12 mouse cellular contexts compared by ENCODE assay signal in the genomic region with DNA sequence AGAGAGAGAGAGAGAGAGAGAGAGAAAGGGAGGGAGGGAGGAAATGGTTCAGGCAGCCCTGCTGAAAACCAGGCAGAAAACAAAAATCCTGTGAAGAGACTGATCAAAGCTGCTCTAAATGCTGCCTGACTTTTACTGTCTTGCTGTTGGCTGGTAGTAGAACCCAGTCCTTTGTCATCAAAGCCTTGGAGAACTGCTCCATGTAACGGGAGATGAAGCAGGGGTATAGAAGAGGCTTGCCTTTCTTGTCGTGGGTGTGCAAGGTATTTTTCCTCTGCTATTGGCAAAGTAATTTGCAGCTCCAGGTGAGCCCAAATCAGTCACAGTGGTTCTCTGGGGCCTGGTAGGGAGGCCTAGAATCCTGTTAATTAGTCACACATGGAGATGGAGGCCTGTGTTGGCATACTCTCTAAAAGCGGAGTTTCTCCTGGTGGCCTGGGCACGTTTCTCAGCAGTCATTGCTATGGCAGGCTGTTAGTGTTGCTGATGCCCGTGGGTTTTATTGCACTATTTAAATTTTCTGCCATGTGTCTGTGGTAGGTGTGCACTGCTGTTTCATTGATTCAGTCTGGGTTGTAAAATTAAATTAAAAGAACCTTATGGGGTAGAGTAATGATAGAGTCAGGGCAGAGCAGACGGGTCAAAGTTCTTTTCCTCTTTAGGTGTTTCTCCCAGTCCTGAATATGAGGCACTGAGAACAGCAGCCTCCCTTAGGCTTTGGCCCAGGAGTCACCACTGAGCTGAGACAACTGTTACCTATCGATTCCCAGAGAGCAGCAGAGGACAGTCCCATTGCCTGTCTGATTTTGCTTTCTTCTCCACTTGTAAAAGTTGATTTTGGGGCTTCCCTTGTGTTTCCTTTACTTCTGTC.
DNase-seq lines count a peak whose midpoint lies in the region; ATAC-seq lines count a peak whose summit lies in the region.
"Had no signal": no experiment of that assay in that cellular context is flagged by ENCODE, and none has a peak within 500 bp of the region (broad histone marks: within the 10 kb centered on the region; RNA-seq: fewer than 3 reads in every experiment).

No protein-coding gene starts in this region.

- DNase-seq in forebrain, embryonic 14.5 days (ENCODE audit: low spot score), result peak; percentile 16
- no peak for DNase-seq in forebrain, embryonic 11.5 days (ENCODE audit: low spot score)
- DNase-seq in cerebellum, adult 11-12 months, result peak; percentile 30
- DNase-seq in hindlimb bud, embryonic 11.5 days (ENCODE audit: extremely low spot score, low read depth, low spot score), result peak; percentile 47
- DNase-seq in layer of hippocampus, postnatal 10 days (ENCODE audit: low spot score in 2 of 2), result peak; percentile 39
- DNase-seq in thymus, postnatal 14 days, result no peak
- DNase-seq in spleen, postnatal 14 days (ENCODE audit: low spot score in 2 of 2), result no peak
- DNase-seq: gastrocnemius, postnatal 10 days; thymus, adult 2 months had no signal

- ATAC-seq in forebrain, embryonic 14.5 days, result 0 out of 2 replicates have a peak, but pooled peaks have one; percentile 44
- no peak for ATAC-seq in forebrain, embryonic 11.5 days (replicated peaks; ENCODE audit: low FRiP score)
- no peak for ATAC-seq in heart, embryonic 11.5 days (replicated peaks; ENCODE audit: insufficient number of reproducible peaks, low FRiP score, low TSS enrichment)

- H3K9ac ChIP-seq in forebrain, embryonic 14.5 days (ENCODE audit: low read length), result no peak overlapping the region
- H3K9ac ChIP-seq in forebrain, embryonic 11.5 days (ENCODE audit: low read length), result no peak overlapping the region
- H3K9ac ChIP-seq in heart, embryonic 11.5 days (ENCODE audit: low read depth, low read length), result no peak overlapping the region
- H3K9ac ChIP-seq: hindbrain, embryonic 14.5 days; liver, embryonic 14.5 days had no signal

- H3K36me3 ChIP-seq in forebrain, embryonic 14.5 days (ENCODE audit: control insufficient read depth, insufficient read depth, low read length), result no peaks in the 10 kb centered on the region
- no peaks in the 10 kb centered on the region for H3K36me3 ChIP-seq in forebrain, embryonic 11.5 days (ENCODE audit: control insufficient read depth, insufficient read depth, low read length)
- H3K36me3 ChIP-seq in heart, embryonic 11.5 days (ENCODE audit: control insufficient read depth, insufficient read depth, low read length), result no peaks in the 10 kb centered on the region

- no peak overlapping the region for H3K27ac ChIP-seq in forebrain, embryonic 14.5 days (ENCODE audit: low read depth, low read length)
- H3K27ac ChIP-seq in forebrain, embryonic 11.5 days (ENCODE audit: low read depth, low read length), result no peak overlapping the region
- no peak overlapping the region for H3K27ac ChIP-seq in heart, embryonic 11.5 days (ENCODE audit: low read depth, low read length)
- H3K27ac ChIP-seq: hindbrain, embryonic 14.5 days; liver, embryonic 14.5 days had no signal

- H3K4me2 ChIP-seq in forebrain, embryonic 14.5 days (ENCODE audit: low read length), result no peak overlapping the region
- no peak overlapping the region for H3K4me2 ChIP-seq in forebrain, embryonic 11.5 days (ENCODE audit: low read depth, low read length, severe bottlenecking)
- H3K4me2 ChIP-seq in heart, embryonic 11.5 days, result no peak overlapping the region
- H3K4me2 ChIP-seq: hindbrain, embryonic 14.5 days had no signal

- WGBS in forebrain, embryonic 14.5 days, result 68% methylated on average over 7 of the region's 7 CpGs
- WGBS in forebrain, embryonic 11.5 days, result 60% methylated on average over 7 of the region's 7 CpGs
- 61% methylated on average over 7 of the region's 7 CpGs for WGBS in heart, embryonic 11.5 days (ENCODE audit: insufficient replicate concordance)

- no peaks in the 10 kb centered on the region for H3K9me3 ChIP-seq in forebrain, embryonic 14.5 days (replicated peaks; ENCODE audit: control insufficient read depth, low read length)
- H3K9me3 ChIP-seq in forebrain, embryonic 11.5 days (ENCODE audit: control insufficient read depth, low read length), result no peaks in the 10 kb centered on the region
- H3K9me3 ChIP-seq in heart, embryonic 11.5 days (replicated peaks; ENCODE audit: control insufficient read depth, low read length), result no peaks in the 10 kb centered on the region

- H3K4me3 ChIP-seq in forebrain, embryonic 14.5 days (ENCODE audit: low read depth, low read length), result no peak overlapping the region
- H3K4me3 ChIP-seq in forebrain, embryonic 11.5 days (ENCODE audit: low read depth, low read length), result no peak overlapping the region
- no peak overlapping the region for H3K4me3 ChIP-seq in heart, embryonic 11.5 days (ENCODE audit: low read depth, low read length)

- H3K4me1 ChIP-seq in forebrain, embryonic 14.5 days (ENCODE audit: control insufficient read depth, insufficient read depth, low read length), result no peaks in the 10 kb centered on the region; the same call in 1 of the 2 replicates
- 0 out of 2 replicates have a peak, but pooled peaks cover 2% of the 10 kb centered on the region for H3K4me1 ChIP-seq in forebrain, embryonic 11.5 days (replicated peaks; ENCODE audit: control insufficient read depth, insufficient read depth, low read length)
- H3K4me1 ChIP-seq in heart, embryonic 11.5 days (ENCODE audit: control insufficient read depth, insufficient read depth, low read length), result no peaks in the 10 kb centered on the region

- H3K27me3 ChIP-seq in forebrain, embryonic 14.5 days (replicated peaks; ENCODE audit: control insufficient read depth, insufficient read depth, low read length), result no peaks in the 10 kb centered on the region
- no peaks in the 10 kb centered on the region for H3K27me3 ChIP-seq in forebrain, embryonic 11.5 days (ENCODE audit: control insufficient read depth, insufficient read depth, low read length)
- no peaks in the 10 kb centered on the region for H3K27me3 ChIP-seq in heart, embryonic 11.5 days (ENCODE audit: control insufficient read depth, insufficient read depth, low read length)

Comparison
In these comparisons a context has a peak if more than half of its experiments do, and no peak if none do; other contexts are left out.
1. DNase-seq: peak in forebrain, embryonic 14.5 days (single experiment), cerebellum, adult 11-12 months (single experiment), hindlimb bud, embryonic 11.5 days (single experiment) and layer of hippocampus, postnatal 10 days (2 of 2); none in forebrain, embryonic 11.5 days (single experiment), thymus, postnatal 14 days (single experiment) and spleen, postnatal 14 days (0 of 2).